Mouse (Mus musculus) intestine, postnatal 0 days (tissue): ENCODE data around the gene Gtpbp1. TPM values are rescaled to one million over a fixed set of nuclear protein-coding genes. Genes with fewer than 3 reads are reported as not detected.

Experiments
- ATAC-seq: fragments of 200-750 bp; cut with Nextera tagmentation; 2 replicates; pipeline ENCODE4 v1.8.0; 2017; ENCODE audit warnings: mild to moderate bottlenecking, moderate TSS enrichment, moderate library complexity
- H3K27ac ChIP-seq: fragments of 300-500 bp; sonication (generic); 2 replicates; pipeline ENCODE4 v1.5.1; 2014; ENCODE audit warnings: mild to moderate bottlenecking, low read depth, low read length, moderate library complexity
- H3K27me3 ChIP-seq: fragments of 300-500 bp; sonication (generic); replicated peaks from 2 replicates; pipeline ENCODE4 v1.6.1; 2014; ENCODE audit warnings: low read length, mixed read lengths; ENCODE audit not compliant: control insufficient read depth, insufficient read depth
- H3K36me3 ChIP-seq: fragments of 300-500 bp; sonication (generic); 2 replicates; pipeline ENCODE4 v1.6.1; 2014; ENCODE audit warnings: mild to moderate bottlenecking, moderate library complexity; ENCODE audit not compliant: control insufficient read depth, insufficient read depth
- H3K4me1 ChIP-seq: fragments of 300-500 bp; sonication (generic); replicated peaks from 2 replicates; pipeline ENCODE4 v1.6.1; 2014; ENCODE audit warnings: antibody characterized with exemption, low read length, mixed read lengths; ENCODE audit not compliant: control insufficient read depth, insufficient read depth
- H3K4me2 ChIP-seq: fragments of 300-500 bp; sonication (generic); replicated peaks from 2 replicates; pipeline ENCODE4 v1.6.1; 2014; ENCODE audit warnings: low read depth, mild to moderate bottlenecking, moderate library complexity
- H3K4me3 ChIP-seq: fragments of 300-500 bp; sonication (generic); 2 replicates; pipeline ENCODE4 v1.5.1; 2014; ENCODE audit warnings: low read depth, low read length
- H3K9ac ChIP-seq: fragments of 300-500 bp; sonication (generic); 2 replicates; pipeline ENCODE4 v1.6.1; 2014; ENCODE audit warnings: mild to moderate bottlenecking, low read depth, low read length
- H3K9me3 ChIP-seq: fragments of 300-500 bp; sonication (generic); 2 replicates; pipeline ENCODE4 v1.6.1; 2016; ENCODE audit warnings: mixed run types; ENCODE audit not compliant: control insufficient read depth
- CTCF ChIP-seq: sonication (generic); IDR thresholded peaks from 2 replicates; pipeline ENCODE4 v1.5.1; 2016; ENCODE audit warnings: low read depth, mild to moderate bottlenecking, control low read depth, antibody characterized with exemption, moderate library complexity
- WGBS: fragments of 180-500 bp; shearing (Covaris S2); extraction: QIAGEN DNeasy Blood & Tissue Kit; methylation state at CpG from one replicate; pipeline ENCODE4 v1.1.7; 2014; 5-methylcytosine and 5-hydroxymethylcytosine counted together
- polyA plus RNA-seq: library from polyadenylated mRNA; unstranded; fragments of >200 nt; fragmentation: Nextera tagmentation; extraction: Ambion mirVana; gene quantifications from 2 replicates; pipeline ENCODE4 v1.2.1, GENCODE M21; 2015

Gtpbp1 gene
- polyA plus RNA-seq, 1 experiment from 2014 or later: 15.3 TPM

DNA sequence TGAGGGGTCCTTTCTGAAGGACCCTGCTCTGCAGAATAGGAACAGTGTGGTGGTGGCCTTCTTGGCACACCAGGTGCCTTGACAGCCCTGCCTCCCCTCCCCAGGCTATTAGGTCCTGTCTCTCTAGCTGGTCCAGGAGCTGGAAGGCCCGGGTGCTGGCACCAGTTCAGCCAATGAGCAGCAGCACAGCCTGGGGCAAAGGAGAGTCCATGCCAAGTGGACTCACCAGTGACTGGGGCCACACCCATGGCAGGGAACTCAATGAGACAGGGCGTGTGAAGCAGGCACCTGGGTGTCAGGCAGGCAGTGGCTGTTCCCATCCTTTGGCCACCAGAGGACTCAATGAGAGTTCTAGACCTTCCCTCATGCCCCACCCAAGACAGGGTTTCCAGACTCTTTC, 74.7 kb downstream of the Gtpbp1 start:
- Histone ChIP-seq H3K4me1 (no peaks in the 10 kb centered on the region), H3K9ac (no peak overlapping the region), H3K4me3 (no peak overlapping the region), H3K4me2 (no peak overlapping the region), H3K27me3 (no peaks in the 10 kb centered on the region), H3K36me3 (peaks cover 23% of the 10 kb centered on the region), H3K27ac (no peak overlapping the region), H3K9me3 (no peaks in the 10 kb centered on the region)
- no peak for TF ChIP-seq CTCF
- ATAC-seq: peak; percentile 52
- 59% methylated on average over 2 of the region's 2 CpGs for WGBS

DNA sequence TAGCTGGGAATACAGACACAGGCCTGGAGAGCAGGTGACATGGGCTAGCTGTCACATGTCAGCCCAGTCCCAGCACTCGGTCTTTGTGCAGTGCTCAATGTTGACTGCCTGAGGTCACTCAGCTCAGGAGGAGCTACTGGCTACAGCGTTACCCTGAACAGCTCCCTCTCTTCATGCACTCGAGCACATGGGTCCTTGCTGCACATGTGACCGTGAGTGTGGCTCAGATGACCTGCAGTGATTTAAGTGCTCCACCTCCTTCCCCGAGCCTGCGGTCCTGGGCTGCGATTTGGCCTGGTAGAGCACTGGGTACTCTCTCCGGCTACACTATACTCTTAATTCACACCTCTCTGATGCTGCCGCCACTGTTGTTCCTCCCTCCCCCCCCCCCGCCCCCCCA, 75.5 kb downstream of the Gtpbp1 start:
- Histone ChIP-seq H3K27ac (no peak overlapping the region), H3K27me3 (no peaks in the 10 kb centered on the region), H3K9ac (no peak overlapping the region), H3K9me3 (no peaks in the 10 kb centered on the region), H3K4me1 (no peaks in the 10 kb centered on the region), H3K4me3 (no peak overlapping the region), H3K4me2 (no peak overlapping the region), H3K36me3 (peaks cover 21% of the 10 kb centered on the region)
- no peak for TF ChIP-seq CTCF
- ATAC-seq: no peak
- 62% methylated on average over 9 of the region's 10 CpGs for WGBS

DNA sequence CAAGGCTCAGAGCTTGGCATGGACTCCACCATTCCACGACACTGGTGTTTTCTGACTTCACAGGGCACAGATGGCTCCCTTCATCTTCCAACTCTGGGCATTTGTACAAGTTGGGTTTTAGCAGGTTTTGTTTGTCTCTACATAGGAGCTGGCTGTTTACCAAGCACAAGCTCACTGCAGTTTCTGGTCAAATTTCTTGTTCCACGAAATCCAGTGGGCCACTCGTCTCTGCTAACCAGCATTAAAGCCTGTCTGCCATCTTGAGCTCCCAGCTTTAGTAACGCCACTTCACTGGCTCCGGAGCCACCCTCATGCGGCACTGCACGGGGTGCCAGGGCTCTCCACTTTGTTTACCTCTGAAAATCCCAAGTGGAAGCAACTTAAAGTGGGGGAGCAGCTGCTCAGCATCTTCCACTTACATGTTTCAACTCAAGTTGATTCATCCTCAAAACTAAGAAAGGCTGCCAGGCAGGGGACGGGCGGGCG, 76.0 kb downstream of the Gtpbp1 start:
- H3K27me3 ChIP-seq: no peaks in the 10 kb centered on the region
- H3K9me3 ChIP-seq: no peaks in the 10 kb centered on the region
- no peaks in the 10 kb centered on the region for H3K4me1 ChIP-seq
- peaks cover 17% of the 10 kb centered on the region for H3K36me3 ChIP-seq
- H3K4me3 ChIP-seq: no peak overlapping the region
- H3K4me2 ChIP-seq: no peak overlapping the region
- TF ChIP-seq CTCF: no peak
- no peak overlapping the region for H3K9ac ChIP-seq
- ATAC-seq: no peak
- H3K27ac ChIP-seq: no peak overlapping the region
- WGBS: 74% methylated on average over 10 of the region's 10 CpGs

DNA sequence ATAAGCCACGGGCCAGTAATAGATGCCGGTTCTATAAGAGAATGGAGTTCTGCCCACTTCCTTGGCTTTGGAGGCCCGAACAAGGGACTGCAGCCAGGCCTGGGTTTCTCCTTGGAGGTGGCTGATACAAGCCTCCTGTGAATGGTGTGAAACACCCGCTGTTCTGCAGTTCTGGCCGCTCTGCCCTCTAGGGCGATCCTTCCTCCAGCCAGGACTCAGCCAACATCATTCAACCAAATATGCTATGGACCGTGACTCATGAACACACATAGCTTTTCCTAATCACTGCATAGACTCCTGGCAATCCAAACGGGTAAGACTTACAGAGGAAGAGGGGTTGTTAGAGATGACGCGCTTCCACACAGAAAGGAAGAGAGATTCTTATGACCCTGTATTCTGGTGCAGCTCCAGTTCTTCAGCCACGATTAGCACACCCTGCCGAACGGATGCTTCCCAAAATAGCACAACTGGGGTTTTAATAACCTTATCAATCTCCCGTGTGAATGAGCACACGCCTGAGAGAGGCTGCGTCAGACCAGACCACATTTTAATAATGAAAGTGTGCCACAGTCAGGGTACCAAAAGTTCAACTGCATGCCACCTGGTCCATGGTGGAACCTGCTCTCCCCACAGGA, 76.8 kb downstream of the Gtpbp1 start:
- H3K4me2 ChIP-seq: no peak overlapping the region
- 78% methylated on average over 16 of the region's 16 CpGs for WGBS

DNA sequence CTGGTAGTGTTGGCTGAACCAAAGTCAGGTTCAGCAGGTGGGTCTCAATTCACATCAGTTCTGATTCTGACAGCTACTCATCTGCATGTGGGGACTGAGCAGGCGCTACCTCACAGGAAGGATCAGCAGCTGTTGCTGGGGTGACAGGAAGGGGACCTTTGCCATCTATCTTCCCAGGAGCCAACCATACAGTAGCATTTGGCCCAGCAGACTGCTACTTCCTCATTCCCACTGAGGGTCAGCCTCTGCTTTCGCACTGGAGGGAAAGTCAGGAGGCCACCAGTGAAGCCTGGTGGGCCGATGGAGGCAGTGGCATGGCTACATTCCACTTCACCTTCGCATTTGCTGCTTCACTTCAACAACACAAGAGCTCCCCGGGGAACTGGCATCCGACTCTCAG, 77.7 kb downstream of the Gtpbp1 start:
- Histone ChIP-seq H3K4me3 (no peak overlapping the region), H3K36me3 (peaks cover 4% of the 10 kb centered on the region; the same call in 1 of the 2 replicates), H3K27me3 (no peaks in the 10 kb centered on the region), H3K27ac (no peak overlapping the region), H3K4me2 (no peak overlapping the region), H3K9me3 (no peaks in the 10 kb centered on the region), H3K9ac (no peak overlapping the region), H3K4me1 (no peaks in the 10 kb centered on the region)
- TF ChIP-seq CTCF: no peak
- ATAC-seq: no peak
- WGBS: 77% methylated on average over 6 of the region's 6 CpGs

More for the DNA sequence above, 76.8 kb downstream of the Gtpbp1 start:
- H3K9ac ChIP-seq: no peak overlapping the region
- no peaks in the 10 kb centered on the region for H3K4me1 ChIP-seq
- no peak for TF ChIP-seq CTCF
- H3K27me3 ChIP-seq: no peaks in the 10 kb centered on the region
- no peak overlapping the region for H3K27ac ChIP-seq
- no peaks in the 10 kb centered on the region for H3K9me3 ChIP-seq
- H3K36me3 ChIP-seq: peaks cover 11% of the 10 kb centered on the region; the same call in 1 of the 2 replicates
- ATAC-seq: no peak
- H3K4me3 ChIP-seq: no peak overlapping the region

DNA sequence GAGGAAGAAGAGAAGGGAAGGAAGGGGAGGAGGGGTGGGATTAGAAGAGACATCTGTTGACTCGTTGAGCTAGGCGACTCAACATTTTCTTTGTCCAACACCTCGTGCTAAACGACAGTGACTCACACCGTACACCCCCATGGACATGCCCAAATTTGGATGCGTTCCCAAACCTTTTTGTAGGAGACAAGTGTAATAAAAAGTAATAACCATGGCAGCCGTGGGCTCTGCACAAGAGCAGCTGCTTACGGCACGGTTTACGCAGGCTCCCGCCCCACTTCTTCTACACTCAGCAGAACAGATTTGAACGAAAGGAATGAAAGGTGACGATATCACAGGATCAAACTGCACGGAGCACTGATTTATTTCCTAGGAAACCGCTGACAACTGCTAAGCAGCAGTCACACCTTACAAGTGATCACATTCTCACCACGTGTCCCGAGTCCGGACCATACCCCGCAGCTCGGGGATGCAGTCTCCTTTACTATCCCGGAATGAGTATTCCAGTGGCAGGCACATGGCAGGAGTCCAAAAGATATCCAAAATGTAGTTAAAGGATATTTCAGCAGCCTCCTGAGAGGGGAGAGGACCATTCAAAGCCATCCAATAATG, 80.1 kb downstream of the Gtpbp1 start:
- Histone ChIP-seq H3K27me3 (no peaks in the 10 kb centered on the region), H3K9ac (no peak overlapping the region), H3K4me2 (no peak overlapping the region), H3K4me3 (no peak overlapping the region), H3K9me3 (no peaks in the 10 kb centered on the region), H3K27ac (no peak overlapping the region), H3K36me3 (no peaks in the 10 kb centered on the region), H3K4me1 (peaks cover 6% of the 10 kb centered on the region; the same call in 1 of the 2 replicates)
- WGBS: 64% methylated on average over 21 of the region's 21 CpGs
- no peak for ATAC-seq
- no peak for TF ChIP-seq CTCF

Other genes with a start within 250 kb of the Gtpbp1 start
- 18.2 and 25.7 TPM in 2 replicates for gene Csnk1e, start 235.3 kb upstream of the Gtpbp1 start, polyA plus RNA-seq
- not detected in 2 replicates for gene Kcnj4, start 185.6 kb upstream of the Gtpbp1 start, polyA plus RNA-seq
- gene Kdelr3, start 174.4 kb upstream of the Gtpbp1 start, polyA plus RNA-seq: 75.7 and 95.2 TPM in 2 replicates
- gene Ddx17, start 144.1 kb upstream of the Gtpbp1 start, polyA plus RNA-seq: 18.7 and 23.8 TPM in 2 replicates
- 0.78 and 1.7 TPM in 2 replicates for gene Dmc1, start 85.7 kb upstream of the Gtpbp1 start, polyA plus RNA-seq
- gene Fam227a, start 31.9 kb upstream of the Gtpbp1 start, polyA plus RNA-seq: 0.13 and 0.27 TPM in 2 replicates
- gene Cby1, start 31.6 kb upstream of the Gtpbp1 start, polyA plus RNA-seq: 22.3 and 23.1 TPM in 2 replicates
- 207 and 211 TPM in 2 replicates for gene Tomm22, start 20.0 kb upstream of the Gtpbp1 start, polyA plus RNA-seq
- gene Josd1, start 2.9 kb upstream of the Gtpbp1 start, polyA plus RNA-seq: 9.4 and 9.7 TPM in 2 replicates
- 1.1 and 1.2 TPM in 2 replicates for gene Sun2, start 51.7 kb downstream of the Gtpbp1 start, polyA plus RNA-seq
- 19.5 and 20.1 TPM in 2 replicates for gene Dnal4, start 87.0 kb downstream of the Gtpbp1 start, polyA plus RNA-seq
- gene Nptxr, start 113.9 kb downstream of the Gtpbp1 start, polyA plus RNA-seq: 1.2 and 1.6 TPM in 2 replicates
- 0.61 TPM in 1 of 2 replicates, not detected in the other for gene Npcd, start 143.4 kb downstream of the Gtpbp1 start, polyA plus RNA-seq
- 13.8 and 15.7 TPM in 2 replicates for gene Cbx6, start 143.8 kb downstream of the Gtpbp1 start, polyA plus RNA-seq
- 5.1 and 6.4 TPM in 2 replicates for gene Apobec3, start 200.8 kb downstream of the Gtpbp1 start, polyA plus RNA-seq